25 mouse cellular contexts compared by ENCODE assay signal in genomic region chr3:122203675-122204329, GRCm38 (mm10). TPM values are rescaled to one million over a fixed set of nuclear protein-coding genes. Genes with fewer than 3 reads are reported as not detected.
DNase-seq lines count a peak whose midpoint lies in the region; ATAC-seq and TF ChIP-seq lines count a peak whose summit lies in the region.
"Had no signal": no experiment of that assay in that cellular context is flagged by ENCODE, and none has a peak within 500 bp of the region (broad histone marks: within the 10 kb centered on the region; RNA-seq: fewer than 3 reads in every experiment).

No protein-coding gene starts in this region.

- H3K4me3 ChIP-seq in cerebellum, adult 2 months (replicated peaks; ENCODE audit: insufficient read depth, low read depth, low read length), result no peak overlapping the region
- no peak overlapping the region for H3K4me3 ChIP-seq in liver, embryonic 14.5 days (ENCODE audit: insufficient read depth in 1 of 2, low read depth in 2 of 2, low read length in 2 of 2)
- H3K4me3 ChIP-seq: forebrain, embryonic 10.5 days; forebrain, embryonic 13.5 days; heart, embryonic 12.5 days; heart, embryonic 15.5 days; hindbrain, embryonic 10.5 days; hindbrain, embryonic 13.5 days; intestine, embryonic 15.5 days had no signal

- CTCF ChIA-PET in Patski (lab: Charles Lee), result interaction anchor here (1.3 to 2.3 kb wide), 5 partner anchors 9 to 46 kb away, joined by 3 to 10 read pairs (median 4); partner anchors contain the start of gene Gclm

- 94% methylated on average over 9 of the region's 9 CpGs for WGBS in cerebellum, adult 2 months
- 62% methylated on average over 9 of the region's 9 CpGs for WGBS in liver, embryonic 14.5 days (ENCODE audit: insufficient replicate concordance)

- TF ChIP-seq POLR2A in cerebellum, adult 2 months (IDR thresholded peaks at IDR 0.05; ENCODE audit: borderline replicate concordance, insufficient read depth, low read length), result no peak

- no peak for TF ChIP-seq EP300 in liver, embryonic 14.5 days (IDR thresholded peaks at IDR 0.05; ENCODE audit: low read depth)

- in situ Hi-C loops in Patski (cut with MboI; ENCODE audit: low pct_unique_long_range_greater_than_20kb), result loop anchor here (5.0 kb wide), 2 partner anchors 43 to 173 kb away; partner anchors contain the start of gene Gclm

- no peak overlapping the region for H3K9ac ChIP-seq in liver, embryonic 14.5 days (replicated peaks)
- H3K9ac ChIP-seq: forebrain, embryonic 13.5 days; heart, embryonic 12.5 days; heart, embryonic 15.5 days; hindbrain, embryonic 13.5 days; intestine, embryonic 15.5 days had no signal

- H3K27ac ChIP-seq in cerebellum, adult 2 months (ENCODE audit: insufficient read depth, low read length), result no peak overlapping the region
- no peak overlapping the region for H3K27ac ChIP-seq in liver, embryonic 14.5 days
- H3K27ac ChIP-seq: forebrain, embryonic 10.5 days; forebrain, embryonic 13.5 days; heart, embryonic 15.5 days; hindbrain, embryonic 10.5 days; hindbrain, embryonic 13.5 days; intestine, embryonic 15.5 days had no signal

- peaks cover 32% of the 10 kb centered on the region for H3K4me1 ChIP-seq in cerebellum, adult 2 months (ENCODE audit: control insufficient read depth, insufficient read depth, low read length)
- peaks cover 0 to 19% of the 10 kb centered on the region in 2 experiments; a peak in 3 of 4 replicates for H3K4me1 ChIP-seq in liver, embryonic 14.5 days (replicated peaks; ENCODE audit: control insufficient read depth in 2 of 2, insufficient read depth in 2 of 2, low read length in 1 of 2)
- H3K4me1 ChIP-seq: hindbrain, embryonic 13.5 days had no signal

- peak; percentile 12; the same call in 1 of the 2 replicates for TF ChIP-seq CTCF in cerebellum, adult 2 months (IDR thresholded peaks at IDR 0.05; ENCODE audit: borderline replicate concordance, insufficient read depth, low read depth, low read length)
- TF ChIP-seq CTCF in liver, embryonic 14.5 days (IDR thresholded peaks at IDR 0.05; ENCODE audit: low read depth), result peak; percentile 0; the same call in 1 of the 2 replicates
- TF ChIP-seq CTCF in Patski (IDR thresholded peaks at IDR 0.05), result no peak

- no peaks in the 10 kb centered on the region for H3K9me3 ChIP-seq in liver, embryonic 14.5 days (ENCODE audit: control insufficient read depth, low read length)
- H3K9me3 ChIP-seq: forebrain, embryonic 10.5 days; forebrain, embryonic 13.5 days; heart, embryonic 12.5 days; heart, embryonic 15.5 days; hindbrain, embryonic 10.5 days; hindbrain, embryonic 13.5 days; intestine, embryonic 15.5 days had no signal

- no peaks in the 10 kb centered on the region for H3K36me3 ChIP-seq in liver, embryonic 14.5 days (replicated peaks; ENCODE audit: control insufficient read depth, insufficient read depth, low read depth)
- H3K36me3 ChIP-seq: forebrain, embryonic 10.5 days; heart, embryonic 12.5 days; heart, embryonic 15.5 days; hindbrain, embryonic 10.5 days; hindbrain, embryonic 13.5 days; intestine, embryonic 15.5 days had no signal

- no peak for ATAC-seq in liver, embryonic 14.5 days (ENCODE audit: insufficient read depth)
- no peak for ATAC-seq in Patski
- ATAC-seq in CD4-positive, CD25-positive, alpha-beta regulatory T cell, adult 4 months, result no peak
- ATAC-seq: forebrain, embryonic 13.5 days; forebrain, embryonic 16.5 days; hindbrain, embryonic 16.5 days; intestine, embryonic 15.5 days had no signal

- no peaks in the 10 kb centered on the region for H3K27me3 ChIP-seq in cerebellum, adult 2 months (ENCODE audit: control insufficient read depth, insufficient read depth, low read length)
- H3K27me3 ChIP-seq in liver, embryonic 14.5 days (ENCODE audit: control insufficient read depth, insufficient read depth, low read length), result no peaks in the 10 kb centered on the region
- no peaks in the 10 kb centered on the region for H3K27me3 ChIP-seq in Patski
- H3K27me3 ChIP-seq: forebrain, embryonic 13.5 days; heart, embryonic 12.5 days; heart, embryonic 15.5 days; hindbrain, embryonic 13.5 days; intestine, embryonic 15.5 days had no signal

- no peak for DNase-seq in cerebellum, adult 2 months
- no peak for DNase-seq in cerebellum, postnatal 14 days
- no peak for DNase-seq in liver, embryonic 14.5 days (ENCODE audit: low read depth in 3 of 3, low spot score in 3 of 3)
- DNase-seq in liver (no peak), Patski (ENCODE audit: low read depth, low spot score) (peak; percentile 53)
- DNase-seq: adrenal gland, adult 8-10 months; adrenal gland, postnatal 25 days; B cell, adult 2 months; cerebellum, adult 18-20 months; cerebellum, postnatal 10 days; gastrocnemius, postnatal 10 days; gastrocnemius, postnatal 36 days; heart, postnatal 10 days; heart, postnatal 36 days; kidney, adult 11 months had no signal

- POLR2A ChIA-PET in Patski (lab: Charles Lee), result interaction anchor here (0.5 to 3.4 kb wide), 2 partner anchors 43 to 306 kb away, joined by 3 to 27 read pairs; partner anchors contain the start of gene Gclm

- H3K4me2 ChIP-seq in liver, embryonic 14.5 days (ENCODE audit: low read depth), result no peak overlapping the region
- H3K4me2 ChIP-seq: forebrain, embryonic 13.5 days; heart, embryonic 12.5 days; heart, embryonic 15.5 days; hindbrain, embryonic 13.5 days; intestine, embryonic 15.5 days had no signal

RNA-seq across cellular contexts. Expression of gene Gclm, which starts 41.6 kb away (rescaled TPM):
- 75.4 and 78.6 TPM in 2 replicates for polyA plus RNA-seq in cerebellum, adult 2 months (2012; rRNA removed)
- polyA plus RNA-seq in liver, embryonic 14.5 days (2012; rRNA removed), result 95.7 and 140 TPM in 2 replicates
- 360 and 422 TPM in 2 replicates for polyA plus RNA-seq in liver, embryonic 14.5 days (2014; fragmentation: Nextera tagmentation; extraction: Ambion mirVana)
- polyA plus RNA-seq in Patski (2021), result 459 TPM
- polyA plus RNA-seq in CD4-positive, CD25-positive, alpha-beta regulatory T cell, adult 4 months (2017; shearing (Covaris generic)), result 10 to 100 TPM in 1 of 2 experiments, 1 to 10 TPM in 1; 7.8 to 11.4 TPM
